Mouse (Mus musculus) ES-E14 (cell line): ENCODE data around the gene Fbxo6.

ENCODE experiments used
- CHD2 ChIP-seq: IDR thresholded peaks from 2 replicates; pipeline ENCODE4 v1.6.1; 2014; ENCODE audit warnings: mild to moderate bottlenecking, low read depth, low read length, inconsistent platforms
- HCFC1 ChIP-seq: IDR thresholded peaks from 2 replicates; pipeline ENCODE4 v1.6.1; 2012; ENCODE audit warnings: low read length, inconsistent platforms, borderline replicate concordance; ENCODE audit not compliant: insufficient read depth
- MAFK ChIP-seq: IDR thresholded peaks from 2 replicates; pipeline ENCODE4 v1.6.1; 2014; ENCODE audit warnings: mild to moderate bottlenecking, low read depth, low read length, inconsistent platforms; ENCODE audit not compliant: insufficient read depth
- ZC3H11A ChIP-seq: IDR thresholded peaks from 2 replicates; pipeline ENCODE4 v1.6.1; 2012; ENCODE audit warnings: low read depth, mild to moderate bottlenecking, inconsistent platforms, low read length, borderline replicate concordance
- ZNF384 ChIP-seq: IDR thresholded peaks from 2 replicates; pipeline ENCODE4 v1.6.1; 2012; ENCODE audit warnings: low read depth, low read length, inconsistent platforms

- TF ChIP-seq CHD2 (no peak), HCFC1 (no peak), MAFK (no peak), ZNF384 (no peak), ZC3H11A (no peak)
Observed at GRCm38 (mm10) chr4:148108565-148109100, 43.3 kb downstream of the Fbxo6 start.
